Mouse (Mus musculus) thymus, postnatal 4 days (tissue): ENCODE results near the gene Gm10719.
"Not testable (repeated sequence)": the region's sequence is repeated elsewhere in the genome, so short reads cannot be mapped to it uniquely, and the experiment has no call there.

Experiments used
- DNase-seq: peaks from one replicate; pipeline ENCODE4 v3.0.0; 2021

Gene Gm10719

GRCm38 (mm10) chr9:3026136-3026535 lies 8.9 kb downstream of the Gm10719 start:
- DNase-seq = not testable (repeated sequence)

DNA sequence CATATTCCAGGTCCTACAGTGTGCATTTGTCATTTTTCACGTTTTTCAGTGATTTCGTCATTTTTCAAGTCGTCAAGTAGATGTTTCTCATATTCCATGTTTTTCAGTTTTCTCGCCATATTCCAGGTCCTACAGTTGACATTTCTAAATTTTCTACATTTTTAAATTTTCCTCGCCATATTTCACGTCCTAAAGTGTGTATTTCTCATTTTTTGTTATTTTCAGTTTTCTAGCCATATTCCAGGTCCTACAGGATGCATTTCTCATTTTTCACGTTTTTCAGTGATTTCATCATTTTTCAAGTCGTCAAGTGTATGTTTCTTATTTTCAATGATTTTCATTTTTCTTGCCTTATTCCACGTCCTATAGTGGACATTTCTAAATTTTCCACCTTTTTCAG lies 9.5 kb downstream of the Gm10719 start:
- DNase-seq = not testable (repeated sequence)

GRCm38 (mm10) chr9:3027200-3027599 lies 10.0 kb downstream of the Gm10719 start:
- not testable (repeated sequence) for DNase-seq

GRCm38 (mm10) chr9:3029276-3030000 lies 12.2 kb downstream of the Gm10719 start:
- not testable (repeated sequence) for DNase-seq

DNA sequence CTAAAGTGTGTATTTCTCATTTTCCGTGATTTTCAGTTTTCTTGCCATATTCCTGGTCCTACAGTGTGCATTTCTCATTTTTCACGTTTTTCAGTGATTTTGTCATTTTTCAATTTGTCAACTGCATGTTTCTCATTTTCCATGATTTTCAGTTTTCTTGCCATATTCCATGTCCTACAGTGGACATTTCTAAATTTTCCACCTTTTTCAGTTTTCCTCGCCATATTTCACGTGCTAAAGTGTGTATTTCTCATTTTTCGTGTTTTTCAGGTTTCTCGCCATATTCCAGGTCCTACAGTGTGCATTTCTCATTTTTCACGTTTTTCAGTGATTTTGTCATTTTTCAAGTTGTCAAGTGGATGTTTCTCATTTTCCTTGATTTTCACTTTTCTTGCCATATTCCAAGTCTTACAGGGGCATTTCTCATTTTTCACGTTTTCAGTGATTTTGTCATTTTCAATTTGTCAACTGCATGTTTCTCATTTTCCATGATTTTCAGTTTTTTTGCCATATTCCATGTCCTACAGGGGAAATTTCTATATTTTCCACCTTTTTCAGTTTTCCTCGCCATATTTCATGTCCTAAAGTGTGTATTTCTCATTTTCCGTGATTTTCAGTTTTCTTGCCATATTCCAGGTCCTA lies 13.6 kb downstream of the Gm10719 start:
- DNase-seq = not testable (repeated sequence)

DNA sequence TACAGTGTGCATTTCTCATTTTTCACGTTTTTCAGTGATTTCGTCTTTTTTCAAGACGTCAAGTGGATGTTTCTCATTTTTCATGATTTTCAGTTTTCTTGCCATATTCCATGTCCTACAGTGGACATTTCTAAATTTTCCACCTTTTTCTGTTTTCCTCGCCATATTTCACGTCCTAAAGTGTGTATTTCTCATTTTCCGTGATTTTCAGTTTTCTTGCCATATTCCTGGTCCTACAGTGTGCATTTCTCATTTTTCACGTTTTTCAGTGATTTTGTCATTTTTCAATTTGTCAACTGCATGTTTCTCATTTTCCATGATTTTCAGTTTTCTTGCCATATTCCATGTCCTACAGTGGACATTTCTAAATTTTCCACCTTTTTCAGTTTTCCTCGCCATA lies 17.1 kb downstream of the Gm10719 start, which contains the start of gene Gm17535:
Gene Gm17535 (plus strand): TSS at position 301 of the 400 bp plus-strand sequence.
- not testable (repeated sequence) for DNase-seq

- DNase-seq = not testable (repeated sequence)
Observed at GRCm38 (mm10) chr9:3036577-3036976, 19.4 kb downstream of the Gm10719 start, which contains the start of gene Gm10715. Gene Gm10715, plus strand, starts transcription at chr9:3036877.

- DNase-seq = not testable (repeated sequence)
Observed at GRCm38 (mm10) chr9:3038161-3038560, 21.0 kb downstream of the Gm10719 start.
